Mouse (Mus musculus) large intestine, adult 2 months (tissue): ENCODE results near the gene Lat. TPM values are rescaled to one million over a fixed set of nuclear protein-coding genes. Genes with fewer than 3 reads are reported as not detected.

Experiments
- DNase-seq: peaks from one replicate; pipeline ENCODE4 v3.0.0-alpha.2; 2012; ENCODE audit warnings: low read depth, low spot score
- WGBS: fragments of 180-500 bp; shearing (Covaris S2); methylation state at CpG from one replicate; pipeline ENCODE4 v1.1.7; 2018; 5-methylcytosine and 5-hydroxymethylcytosine counted together
- polyA plus RNA-seq: library from polyadenylated mRNA; depleted of rRNA; stranded (reverse); fragments of >200 nt; gene quantifications from 2 replicates; pipeline ENCODE4 v1.2.3, GENCODE M21; 2012

Lat gene
- polyA plus RNA-seq, 1 experiment, result 19.4 TPM

- WGBS, result 86% methylated on average over 9 of the region's 9 CpGs
- no peak for DNase-seq
These were observed 3.6 kb upstream of the Lat start for GRCm38 (mm10) chr7:126373007-126373406.

- WGBS, result 87% methylated on average over 8 of the region's 8 CpGs
- no peak for DNase-seq
These were observed 1.0 kb downstream of the Lat start for GRCm38 (mm10) chr7:126368367-126368766.

- 83% methylated on average over 10 of the region's 10 CpGs for WGBS
- DNase-seq, result no peak
These were observed 1.7 kb downstream of the Lat start for GRCm38 (mm10) chr7:126367636-126368035.

DNA sequence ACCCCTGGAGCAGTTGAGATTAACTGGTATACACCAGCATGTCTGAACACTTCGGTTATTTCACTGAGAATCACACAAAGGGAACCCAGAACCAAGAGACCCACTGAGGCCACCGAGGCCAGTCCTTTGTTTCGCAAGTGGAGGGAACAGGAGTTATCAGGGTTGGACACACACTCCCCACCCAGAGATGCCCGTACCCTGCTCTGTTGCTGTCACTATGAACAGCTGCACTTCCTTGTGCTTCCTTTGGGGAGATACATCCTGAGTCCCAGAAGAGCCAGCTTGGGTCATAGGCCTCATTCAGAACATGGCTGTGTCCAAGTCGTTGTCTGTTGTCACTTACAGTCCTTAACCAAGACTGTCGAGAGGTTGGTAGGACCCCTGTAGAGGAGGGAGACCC, 6.3 kb downstream of the Lat start:
- no peak for DNase-seq
- 77% methylated on average over 6 of the region's 6 CpGs for WGBS

GRCm38 (mm10) chr7:126359049-126359448, 10.3 kb downstream of the Lat start:
- WGBS, result 65% methylated on average over 13 of the region's 13 CpGs
- no peak for DNase-seq

GRCm38 (mm10) chr7:126358413-126358812, 11.0 kb downstream of the Lat start:
- WGBS, result 95% methylated on average over 9 of the region's 9 CpGs

GRCm38 (mm10) chr7:126357838-126358237, 11.5 kb downstream of the Lat start:
- no peak for DNase-seq
- WGBS, result 80% methylated on average over 6 of the region's 6 CpGs

More at GRCm38 (mm10) chr7:126358413-126358812, 11.0 kb downstream of the Lat start:
- no peak for DNase-seq

DNA sequence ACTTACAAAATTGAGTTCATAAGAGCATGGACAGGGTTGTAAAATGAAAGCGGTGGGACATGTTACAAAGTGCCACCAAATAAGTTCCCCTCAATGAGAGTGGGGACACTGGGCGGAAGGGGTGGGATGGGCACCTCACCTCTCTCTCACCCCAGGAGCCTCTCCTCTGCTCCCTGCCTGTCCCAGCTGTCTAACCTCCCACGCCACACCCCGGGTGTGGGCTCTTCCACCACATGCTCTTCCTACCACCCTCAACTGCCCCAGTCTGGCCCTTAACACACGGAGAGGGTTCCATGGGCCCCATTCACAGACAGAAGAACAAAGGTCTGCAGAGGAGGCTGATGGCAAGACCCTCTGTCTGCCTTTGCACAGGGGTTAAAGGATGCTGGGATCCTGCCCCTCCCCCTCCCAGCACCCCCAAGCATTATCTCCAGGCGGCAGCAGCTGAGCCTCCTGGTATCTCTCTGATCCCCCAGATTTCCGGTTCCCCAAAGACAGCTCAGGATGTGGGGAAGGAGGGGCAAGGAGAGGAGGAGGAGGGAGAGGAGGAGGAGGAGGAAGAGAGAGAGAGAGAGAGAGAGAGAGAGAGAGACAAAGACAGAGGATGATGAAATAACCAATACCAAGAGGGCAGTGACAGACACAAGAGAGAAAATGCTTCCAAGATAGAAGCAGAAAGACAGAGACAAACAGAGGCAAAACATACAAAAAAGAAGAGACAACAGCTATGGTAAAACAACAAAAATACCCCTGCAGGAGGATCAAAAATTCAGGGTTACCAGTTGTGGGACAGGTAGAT, 12.4 kb downstream of the Lat start:
- 24% methylated on average over 7 of the region's 7 CpGs for WGBS
- no peak for DNase-seq

GRCm38 (mm10) chr7:126355847-126356597, 13.3 kb downstream of the Lat start:
- WGBS, result 53% methylated on average over 5 of the region's 5 CpGs
- DNase-seq, result no peak

DNA sequence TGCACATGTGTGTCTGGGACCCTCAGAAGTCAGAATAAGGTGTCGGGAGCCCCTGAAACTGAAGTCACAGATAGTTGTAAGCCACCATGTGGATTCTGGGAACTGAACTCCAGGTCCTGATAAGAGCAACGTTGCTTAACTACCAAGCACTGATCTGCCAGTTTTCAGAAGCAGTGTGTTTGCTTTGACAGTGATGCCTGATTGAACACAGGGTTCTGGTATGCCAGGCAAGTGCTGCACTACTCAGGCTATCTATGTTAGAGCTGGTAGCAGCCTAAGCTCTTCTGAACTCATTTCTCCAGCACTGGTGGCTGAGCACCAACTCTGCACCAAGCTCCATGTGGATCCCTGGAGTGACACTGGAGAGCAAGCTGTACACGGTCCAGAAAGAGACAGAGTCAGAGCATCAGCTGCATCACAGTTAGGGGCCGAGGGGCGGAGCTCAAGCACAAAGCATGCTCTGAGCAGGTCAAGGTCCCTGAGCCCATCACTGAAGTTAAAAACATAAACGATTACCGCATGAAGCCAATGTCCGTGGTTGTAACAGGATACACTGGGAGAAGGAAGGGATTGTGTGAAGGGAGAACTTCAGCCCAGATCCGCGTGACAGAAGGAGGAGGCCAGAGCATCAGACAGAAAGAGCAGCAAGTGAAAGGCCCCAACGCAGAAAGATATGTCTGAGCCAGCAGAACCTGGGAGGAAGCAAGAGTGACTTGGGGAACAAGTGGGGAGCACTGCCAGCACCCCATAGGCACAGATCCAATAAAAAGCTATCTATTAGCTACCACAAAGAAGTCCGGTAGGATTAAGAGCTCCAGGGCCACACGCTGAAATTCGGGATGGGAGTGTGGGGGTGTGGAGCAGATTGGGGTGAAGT, 14.4 kb downstream of the Lat start:
- no peak for DNase-seq
- 45% methylated on average over 14 of the region's 14 CpGs for WGBS

DNA sequence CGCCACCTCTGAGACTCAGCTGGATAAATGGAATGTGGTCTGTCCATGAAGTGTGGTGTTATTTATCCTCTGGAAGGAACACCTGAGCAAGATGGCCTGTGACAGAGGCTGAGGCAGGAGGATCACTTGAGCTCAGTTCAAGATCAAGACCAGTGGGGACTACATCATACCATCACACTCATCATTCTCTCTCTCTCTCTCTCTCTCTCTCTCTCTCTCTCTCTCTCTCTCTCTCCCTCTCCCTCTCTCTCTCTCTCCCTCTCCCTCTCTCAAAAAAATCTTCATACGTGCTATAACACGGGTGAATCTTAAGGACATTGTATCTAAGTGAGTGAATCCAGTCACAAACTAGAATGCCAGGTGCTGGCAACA, 15.4 kb downstream of the Lat start:
- no peak for DNase-seq
- WGBS, result 79% methylated on average over 3 of the region's 3 CpGs

GRCm38 (mm10) chr7:126353251-126353993, 15.9 kb downstream of the Lat start:
- DNase-seq, result no peak
- 54% methylated on average over 11 of the region's 11 CpGs for WGBS

GRCm38 (mm10) chr7:126351419-126351951, 17.9 kb downstream of the Lat start:
- 45% methylated on average over 10 of the region's 10 CpGs for WGBS
- no peak for DNase-seq

GRCm38 (mm10) chr7:126350748-126351418, 18.5 kb downstream of the Lat start:
- no peak for DNase-seq
- WGBS, result 62% methylated on average over 20 of the region's 20 CpGs

DNA sequence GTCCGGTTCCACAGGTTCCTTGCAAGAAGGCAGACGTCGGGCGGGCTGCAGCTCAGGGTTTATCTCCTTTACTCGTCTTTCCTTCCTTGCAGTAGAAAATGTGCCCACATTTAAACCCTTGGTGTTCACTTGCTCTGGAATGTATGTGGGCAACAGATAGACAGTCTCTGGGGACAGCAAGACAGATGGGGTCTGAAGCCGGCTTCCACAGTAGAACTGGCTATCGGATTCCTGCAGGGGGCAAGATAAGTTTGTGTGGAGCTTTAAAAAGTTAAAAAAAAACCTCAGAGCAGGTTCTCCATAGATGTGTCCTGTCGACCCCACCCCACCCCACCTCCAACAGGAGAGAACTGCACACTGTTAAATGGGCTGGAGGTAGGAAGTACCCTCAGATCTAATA, 21.1 kb downstream of the Lat start:
- DNase-seq, result no peak
- 58% methylated on average over 8 of the region's 8 CpGs for WGBS

GRCm38 (mm10) chr7:126347098-126347497, 22.3 kb downstream of the Lat start:
- DNase-seq, result no peak
- 28% methylated on average over 1 of the region's 1 CpGs for WGBS

- 49% methylated on average over 3 of the region's 3 CpGs for WGBS
- DNase-seq, result no peak
These were observed 23.4 kb downstream of the Lat start for GRCm38 (mm10) chr7:126345969-126346368.

- WGBS, result 39% methylated on average over 3 of the region's 3 CpGs
- DNase-seq, result no peak
These were observed 23.8 kb downstream of the Lat start for GRCm38 (mm10) chr7:126345557-126345956.

DNA sequence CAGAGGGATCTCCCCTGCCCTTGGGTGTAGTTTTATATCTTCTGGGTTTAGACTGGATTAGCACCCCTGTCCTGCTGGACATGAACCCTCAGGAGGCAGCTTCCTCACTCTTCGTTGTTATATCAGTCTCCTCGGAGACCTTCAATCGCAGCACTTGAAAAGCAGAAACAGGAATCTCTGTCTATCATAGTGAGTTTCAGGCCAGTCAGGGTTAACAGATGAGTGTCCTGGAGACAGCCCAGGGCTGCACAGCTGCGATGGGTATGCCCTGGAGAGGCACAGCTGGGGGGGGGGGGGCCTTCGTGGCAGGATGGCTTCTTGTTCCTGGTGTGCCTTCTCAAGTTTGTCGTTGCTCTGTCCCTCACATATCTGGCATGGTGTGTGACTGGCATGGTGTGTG, 28.5 kb downstream of the Lat start:
- DNase-seq, result no peak
- 33% methylated on average over 6 of the region's 6 CpGs for WGBS
